Mouse (Mus musculus) lung, adult 2 months (tissue): ENCODE results near the gene Sipa1l3.

Source experiments
- CTCF ChIP-seq: fragments of 200-500 bp; IDR thresholded peaks from 2 replicates; pipeline ENCODE4 v1.5.1; 2011; ENCODE audit warnings: mild to moderate bottlenecking, low read length, control low read depth; ENCODE audit not compliant: insufficient read depth
- POLR2A ChIP-seq: fragments of 200-500 bp; IDR thresholded peaks from 2 replicates; pipeline ENCODE4 v1.6.1; 2011; ENCODE audit warnings: low read depth, mild to moderate bottlenecking, control low read depth, low read length, borderline replicate concordance; ENCODE audit errors: extremely low read depth

- TF ChIP-seq CTCF (no peak), POLR2A (no peak)
Measured at GRCm38 (mm10) chr7:29447147-29447829, 71.2 kb downstream of the Sipa1l3 start.
